Mouse (Mus musculus): ENCODE results near the gene 6030452D12Rik.

6030452D12Rik gene

GRCm38 (mm10) chr8:106500018-106500685, at the start of gene 6030452D12Rik:
Gene 6030452D12Rik (plus strand): TSS chr8:106500522.
- no peak for DNase-seq (ENCODE audit: low spot score in 2 of 2)

GRCm38 (mm10) chr8:106451301-106452085, 48.8 kb upstream of the 6030452D12Rik start:
- no peak for DNase-seq (ENCODE audit: low spot score in 2 of 2)

GRCm38 (mm10) chr8:106452701-106453481, 47.4 kb upstream of the 6030452D12Rik start:
- DNase-seq (ENCODE audit: low spot score in 2 of 2): no peak

- DNase-seq (ENCODE audit: low spot score in 2 of 2): no peak
Measured at GRCm38 (mm10) chr8:106454036-106454435, 46.3 kb upstream of the 6030452D12Rik start.

- no peak for DNase-seq (ENCODE audit: low spot score in 2 of 2)
Measured at GRCm38 (mm10) chr8:106462131-106462530, 38.2 kb upstream of the 6030452D12Rik start.

- no peak for DNase-seq (ENCODE audit: low spot score in 2 of 2)
Measured at GRCm38 (mm10) chr8:106463795-106464194, 36.5 kb upstream of the 6030452D12Rik start.

- DNase-seq (ENCODE audit: low spot score in 2 of 2): no peak
Measured at GRCm38 (mm10) chr8:106469485-106469884, 30.8 kb upstream of the 6030452D12Rik start.

- DNase-seq (ENCODE audit: low spot score in 2 of 2): no peak
Measured at GRCm38 (mm10) chr8:106474001-106474400, 26.3 kb upstream of the 6030452D12Rik start.

- DNase-seq (ENCODE audit: low spot score in 2 of 2): no peak
Measured at GRCm38 (mm10) chr8:106504241-106504640, 3.9 kb downstream of the 6030452D12Rik start.

- no peak for DNase-seq (ENCODE audit: low spot score in 2 of 2)
Measured at GRCm38 (mm10) chr8:106505328-106505965, 5.1 kb downstream of the 6030452D12Rik start.

- no peak for DNase-seq (ENCODE audit: low spot score in 2 of 2)
Measured at GRCm38 (mm10) chr8:106506106-106506505, 5.8 kb downstream of the 6030452D12Rik start.

- no peak for DNase-seq (ENCODE audit: low spot score in 2 of 2)
Measured at GRCm38 (mm10) chr8:106507761-106508331, 7.5 kb downstream of the 6030452D12Rik start.

- DNase-seq (ENCODE audit: low spot score in 2 of 2): no peak
Measured at GRCm38 (mm10) chr8:106508456-106508855, 8.1 kb downstream of the 6030452D12Rik start.

- DNase-seq (ENCODE audit: low spot score in 2 of 2): no peak
Measured at GRCm38 (mm10) chr8:106509079-106509780, 8.9 kb downstream of the 6030452D12Rik start.

- no peak for DNase-seq (ENCODE audit: low spot score in 2 of 2)
Measured at GRCm38 (mm10) chr8:106510365-106510975, 10.1 kb downstream of the 6030452D12Rik start, which contains the start of gene Cdh3. Gene Cdh3 (plus strand): TSS chr8:106510891.

GRCm38 (mm10) chr8:106511065-106511501, 10.8 kb downstream of the 6030452D12Rik start:
- no peak for DNase-seq (ENCODE audit: low spot score in 2 of 2)

GRCm38 (mm10) chr8:106511531-106512041, 11.3 kb downstream of the 6030452D12Rik start:
- DNase-seq (ENCODE audit: low spot score in 2 of 2): no peak

GRCm38 (mm10) chr8:106512475-106513150, 12.3 kb downstream of the 6030452D12Rik start:
- no peak for DNase-seq (ENCODE audit: low spot score in 2 of 2)

- no peak for DNase-seq (ENCODE audit: low spot score in 2 of 2)
Measured at GRCm38 (mm10) chr8:106515946-106516479, 15.7 kb downstream of the 6030452D12Rik start.
